Mouse (Mus musculus): ENCODE measurements around the gene Skap1. TPM values are rescaled to one million over a fixed set of nuclear protein-coding genes. Genes with fewer than 3 reads are reported as not detected.

The Skap1 gene
- total and polyA plus RNA-seq, 2 experiments from 2014 or later: 0.11 TPM; not detected in 1

DNA sequence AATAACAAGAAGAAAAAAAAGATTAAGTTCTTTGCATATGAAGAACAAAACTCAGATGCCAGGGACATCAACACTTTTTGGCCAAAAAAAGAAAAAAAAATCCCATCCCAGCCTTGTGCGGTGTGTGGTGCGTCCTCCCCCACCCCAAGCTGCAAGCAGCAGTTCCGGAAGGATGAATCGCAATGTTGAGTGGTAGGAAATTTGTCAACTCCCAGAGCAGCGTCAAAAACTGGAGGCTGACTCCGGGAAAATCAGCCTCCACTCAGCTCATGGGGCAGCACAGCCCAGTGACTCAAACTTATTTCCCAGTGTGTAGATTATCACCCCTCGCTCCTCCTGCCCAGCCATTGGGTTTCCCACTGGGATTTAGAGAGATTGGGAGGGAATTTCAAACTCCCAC, 297.6 kb downstream of the Skap1 start:
- DNase-seq (ENCODE audit: low spot score): no peak
- ATAC-seq (ENCODE audit: insufficient read depth, low read depth): no peak
- Histone ChIP-seq H3K36me3 (replicated peaks; ENCODE audit: control insufficient read depth, insufficient read depth, low read length) (no peaks in the 10 kb centered on the region), H3K9me3 (replicated peaks; ENCODE audit: control insufficient read depth, low read length) (no peaks in the 10 kb centered on the region), H3K4me3 (ENCODE audit: low read depth, low read length) (no peak overlapping the region), H3K4me2 (ENCODE audit: low read depth, low read length) (no peak overlapping the region), H3K9ac (replicated peaks; ENCODE audit: low read depth, low read length) (no peak overlapping the region), H3K27me3 (ENCODE audit: control insufficient read depth, insufficient read depth, low read length) (no peaks in the 10 kb centered on the region), H3K27ac (ENCODE audit: low read depth) (no peak overlapping the region), H3K4me1 (ENCODE audit: control insufficient read depth, insufficient read depth) (no peaks in the 10 kb centered on the region; the same call in 1 of the 2 replicates)
- TF ChIP-seq CTCF (IDR thresholded peaks at IDR 0.05; ENCODE audit: low read depth) (no peak), EP300 (IDR thresholded peaks at IDR 0.05; ENCODE audit: low read depth) (no peak)
- WGBS: 37% methylated on average over 7 of the region's 7 CpGs

DNA sequence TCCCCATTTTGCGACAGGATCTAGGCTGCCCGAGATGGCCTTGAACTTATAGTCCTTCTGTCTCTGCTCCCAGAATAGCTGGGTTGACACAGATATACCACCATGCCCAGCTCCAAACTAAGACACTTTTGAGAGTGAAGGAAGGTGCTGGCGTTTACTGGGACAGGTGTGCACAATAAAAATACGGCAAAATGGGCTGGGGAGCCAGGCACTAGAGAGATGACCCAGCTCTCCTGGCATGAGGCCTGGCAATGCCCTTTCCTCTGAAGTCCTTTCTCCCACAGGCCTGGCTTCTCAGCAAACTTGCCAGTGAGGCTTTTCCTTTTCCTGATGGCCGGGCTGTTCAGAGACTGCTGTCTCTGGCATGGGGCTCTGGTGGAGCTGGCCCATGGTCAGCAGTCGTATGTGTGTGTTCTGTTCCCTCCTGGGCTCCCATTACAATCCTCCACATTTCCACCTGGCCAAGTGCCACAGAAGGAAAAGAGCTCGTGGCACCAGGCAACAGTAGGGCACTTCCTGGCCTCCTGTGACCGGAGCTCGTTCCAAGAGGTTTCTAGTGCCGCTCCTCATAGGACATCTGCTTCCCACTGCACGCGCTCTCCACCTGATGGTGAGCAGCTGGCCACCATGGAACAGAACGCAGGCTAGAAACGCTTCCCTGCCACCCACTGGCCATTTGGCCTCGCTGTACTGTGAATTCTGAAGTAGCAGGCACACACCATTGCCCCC, 298.5 kb downstream of the Skap1 start:
- 70% methylated on average over 15 of the region's 15 CpGs for WGBS
- ATAC-seq (ENCODE audit: insufficient read depth, low read depth) (no peak), DNase-seq (ENCODE audit: low spot score) (no peak)
- no peak overlapping the region for H3K27ac ChIP-seq (ENCODE audit: low read depth)
- no peak overlapping the region for H3K4me3 ChIP-seq (ENCODE audit: low read depth, low read length)
- peaks cover 7% of the 10 kb centered on the region; the same call in 1 of the 2 replicates for H3K36me3 ChIP-seq (replicated peaks; ENCODE audit: control insufficient read depth, insufficient read depth, low read length)
- no peak overlapping the region for H3K4me2 ChIP-seq (ENCODE audit: low read depth, low read length)
- no peaks in the 10 kb centered on the region for H3K27me3 ChIP-seq (ENCODE audit: control insufficient read depth, insufficient read depth, low read length)
- TF ChIP-seq CTCF (IDR thresholded peaks at IDR 0.05; ENCODE audit: low read depth) (no peak), EP300 (IDR thresholded peaks at IDR 0.05; ENCODE audit: low read depth) (no peak)
- H3K9ac ChIP-seq (replicated peaks; ENCODE audit: low read depth, low read length): no peak overlapping the region
- no peaks in the 10 kb centered on the region for H3K9me3 ChIP-seq (replicated peaks; ENCODE audit: control insufficient read depth, low read length)
- H3K4me1 ChIP-seq (ENCODE audit: control insufficient read depth, insufficient read depth): no peaks in the 10 kb centered on the region; the same call in 1 of the 2 replicates

DNA sequence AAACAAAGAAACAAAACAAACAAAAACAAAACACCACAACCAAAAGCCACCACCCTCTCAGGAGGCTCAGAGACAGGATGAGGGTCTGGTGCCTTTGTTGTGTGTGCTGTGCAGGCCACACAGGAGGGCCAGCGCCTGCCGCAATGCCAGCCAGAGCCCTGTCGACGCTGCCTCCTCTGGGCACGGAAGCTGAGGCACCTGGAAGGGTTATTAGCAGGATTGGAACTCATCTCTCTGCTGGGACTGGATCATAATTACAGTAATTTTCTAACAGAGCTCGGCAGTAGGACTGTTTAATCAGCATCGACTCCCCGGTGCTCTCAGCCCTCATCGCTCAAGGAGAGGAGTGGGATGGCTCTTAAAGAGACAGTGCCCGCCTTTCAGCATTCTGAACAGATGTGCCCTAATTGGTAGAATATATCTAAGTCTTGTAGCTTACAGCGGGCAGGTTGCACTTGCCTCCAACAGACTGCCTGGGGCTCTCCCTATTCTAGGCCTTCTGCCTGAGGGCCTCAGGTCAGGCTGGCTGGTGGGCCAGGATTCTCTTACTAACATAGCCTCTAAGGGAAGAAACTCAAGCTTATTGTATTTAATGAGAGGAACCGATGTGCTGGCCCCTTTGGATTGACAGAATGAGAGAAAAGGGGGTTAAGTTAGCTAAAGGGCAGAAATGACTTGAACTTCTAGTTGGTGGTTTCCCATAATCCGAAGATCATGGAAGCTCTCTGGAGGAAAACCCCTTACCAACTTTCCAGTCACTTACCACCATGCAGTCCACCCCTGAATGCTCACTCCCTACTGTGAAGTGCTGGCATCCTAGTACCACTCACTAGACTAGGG, 300.3 kb downstream of the Skap1 start:
- Histone ChIP-seq H3K9me3 (replicated peaks; ENCODE audit: control insufficient read depth, low read length) (no peaks in the 10 kb centered on the region), H3K4me1 (ENCODE audit: control insufficient read depth, insufficient read depth) (no peaks in the 10 kb centered on the region; the same call in 1 of the 2 replicates), H3K36me3 (replicated peaks; ENCODE audit: control insufficient read depth, insufficient read depth, low read length) (peaks cover 25% of the 10 kb centered on the region), H3K4me3 (ENCODE audit: low read depth, low read length) (no peak overlapping the region), H3K4me2 (ENCODE audit: low read depth, low read length) (no peak overlapping the region), H3K27ac (ENCODE audit: low read depth) (peak overlapping the region; percentile 68), H3K9ac (replicated peaks; ENCODE audit: low read depth, low read length) (no peak overlapping the region), H3K27me3 (ENCODE audit: control insufficient read depth, insufficient read depth, low read length) (no peaks in the 10 kb centered on the region)
- no peak for ATAC-seq (ENCODE audit: insufficient read depth, low read depth)
- no peak for DNase-seq (ENCODE audit: low spot score)
- 55% methylated on average over 13 of the region's 13 CpGs for WGBS
- no peak for TF ChIP-seq CTCF (IDR thresholded peaks at IDR 0.05; ENCODE audit: low read depth)
- no peak for TF ChIP-seq EP300 (IDR thresholded peaks at IDR 0.05; ENCODE audit: low read depth)

GRCm38 (mm10) chr11:96765645-96766044, 301.3 kb downstream of the Skap1 start:
- DNase-seq (ENCODE audit: low spot score) (no peak), ATAC-seq (ENCODE audit: insufficient read depth, low read depth) (peak; percentile 29)
- H3K4me3 ChIP-seq (ENCODE audit: low read depth, low read length): no peak overlapping the region
- no peak overlapping the region for H3K4me2 ChIP-seq (ENCODE audit: low read depth, low read length)
- peak overlapping the region; percentile 68 for H3K27ac ChIP-seq (ENCODE audit: low read depth)
- H3K9ac ChIP-seq (replicated peaks; ENCODE audit: low read depth, low read length): no peak overlapping the region
- H3K27me3 ChIP-seq (ENCODE audit: control insufficient read depth, insufficient read depth, low read length): no peaks in the 10 kb centered on the region
- WGBS: 68% methylated on average over 7 of the region's 7 CpGs
- H3K36me3 ChIP-seq (replicated peaks; ENCODE audit: control insufficient read depth, insufficient read depth, low read length): peaks cover 34% of the 10 kb centered on the region
- TF ChIP-seq EP300 (IDR thresholded peaks at IDR 0.05; ENCODE audit: low read depth): no peak
- TF ChIP-seq CTCF (IDR thresholded peaks at IDR 0.05; ENCODE audit: low read depth): no peak
- H3K9me3 ChIP-seq (replicated peaks; ENCODE audit: control insufficient read depth, low read length): no peaks in the 10 kb centered on the region
- H3K4me1 ChIP-seq (ENCODE audit: control insufficient read depth, insufficient read depth): no peaks in the 10 kb centered on the region; the same call in 1 of the 2 replicates

DNA sequence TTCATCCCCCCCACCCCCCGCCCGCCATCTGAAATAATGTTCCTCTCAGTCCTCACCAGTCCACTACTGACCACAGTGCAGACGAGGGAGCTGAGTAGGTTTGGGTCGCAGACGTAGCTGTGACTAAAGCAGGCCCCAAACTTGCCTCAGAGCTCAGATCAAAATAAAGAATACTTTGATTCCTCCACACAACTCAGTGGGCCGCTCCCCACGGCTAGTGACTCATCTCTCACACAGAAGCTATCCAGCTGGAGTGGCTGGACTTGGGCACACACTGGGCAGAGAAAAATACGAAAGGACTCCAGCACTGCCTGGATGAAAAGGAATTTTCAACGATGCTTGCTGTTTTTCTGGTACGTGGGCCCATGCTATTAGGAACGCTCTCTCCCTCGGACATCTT, 302.2 kb downstream of the Skap1 start:
- WGBS: 82% methylated on average over 12 of the region's 12 CpGs
- DNase-seq (ENCODE audit: low spot score) (no peak), ATAC-seq (ENCODE audit: insufficient read depth, low read depth) (no peak)
- Histone ChIP-seq H3K27me3 (ENCODE audit: control insufficient read depth, insufficient read depth, low read length) (no peaks in the 10 kb centered on the region), H3K36me3 (replicated peaks; ENCODE audit: control insufficient read depth, insufficient read depth, low read length) (peaks cover 42% of the 10 kb centered on the region), H3K9me3 (replicated peaks; ENCODE audit: control insufficient read depth, low read length) (no peaks in the 10 kb centered on the region), H3K9ac (replicated peaks; ENCODE audit: low read depth, low read length) (no peak overlapping the region), H3K4me3 (ENCODE audit: low read depth, low read length) (no peak overlapping the region), H3K4me1 (ENCODE audit: control insufficient read depth, insufficient read depth) (no peaks in the 10 kb centered on the region; the same call in 1 of the 2 replicates), H3K27ac (ENCODE audit: low read depth) (no peak overlapping the region), H3K4me2 (ENCODE audit: low read depth, low read length) (no peak overlapping the region)
- TF ChIP-seq EP300 (IDR thresholded peaks at IDR 0.05; ENCODE audit: low read depth): no peak
- TF ChIP-seq CTCF (IDR thresholded peaks at IDR 0.05; ENCODE audit: low read depth): no peak

All from heart, postnatal 0 days (tissue).